Mouse (Mus musculus): ENCODE data around the gene Xpnpep1. TPM values are rescaled to one million over a fixed set of nuclear protein-coding genes. Genes with fewer than 3 reads are reported as not detected.

The Xpnpep1 gene
- total and polyA plus RNA-seq, 2 experiments from 2014 or later: 103 to 141 TPM

DNA sequence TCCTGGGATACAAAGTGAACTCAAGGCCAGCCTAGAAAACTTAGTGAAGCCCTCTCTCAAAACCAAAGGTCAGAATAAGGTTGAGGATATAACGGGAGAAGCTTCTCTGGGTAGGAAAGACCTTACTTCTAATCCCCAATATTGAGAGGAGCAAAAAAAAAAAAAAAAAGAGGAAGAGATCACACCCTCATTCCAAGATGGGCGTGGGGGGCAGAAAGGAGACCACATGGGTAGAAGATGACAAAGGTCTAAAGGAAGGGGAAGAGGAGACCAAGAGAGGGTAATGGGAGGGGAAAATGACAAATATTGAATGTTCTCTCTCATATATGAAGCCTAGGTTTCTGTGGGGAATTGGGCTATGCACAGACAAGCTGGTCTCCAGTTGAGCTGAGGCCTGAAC lies 77.3 kb downstream of the Xpnpep1 start:
- H3K36me3 ChIP-seq (ENCODE audit: insufficient read depth): no peaks in the 10 kb centered on the region
- TF ChIP-seq CTCF (IDR thresholded peaks at IDR 0.05; ENCODE audit: low read depth): no peak
- no peaks in the 10 kb centered on the region for H3K9me3 ChIP-seq (ENCODE audit: low read length)
- H3K4me2 ChIP-seq (ENCODE audit: low read depth): no peak overlapping the region
- H3K27ac ChIP-seq (ENCODE audit: low read depth, low read length): no peak overlapping the region
- WGBS: 95% methylated on average over 2 of the region's 2 CpGs
- no peak for ATAC-seq
- no peaks in the 10 kb centered on the region for H3K27me3 ChIP-seq (ENCODE audit: insufficient read depth, low read length)
- no peak overlapping the region for H3K4me3 ChIP-seq (ENCODE audit: low read depth, low read length)
- no peak for DNase-seq
- no peaks in the 10 kb centered on the region for H3K4me1 ChIP-seq (ENCODE audit: insufficient read depth)
- H3K9ac ChIP-seq: no peak overlapping the region

DNA sequence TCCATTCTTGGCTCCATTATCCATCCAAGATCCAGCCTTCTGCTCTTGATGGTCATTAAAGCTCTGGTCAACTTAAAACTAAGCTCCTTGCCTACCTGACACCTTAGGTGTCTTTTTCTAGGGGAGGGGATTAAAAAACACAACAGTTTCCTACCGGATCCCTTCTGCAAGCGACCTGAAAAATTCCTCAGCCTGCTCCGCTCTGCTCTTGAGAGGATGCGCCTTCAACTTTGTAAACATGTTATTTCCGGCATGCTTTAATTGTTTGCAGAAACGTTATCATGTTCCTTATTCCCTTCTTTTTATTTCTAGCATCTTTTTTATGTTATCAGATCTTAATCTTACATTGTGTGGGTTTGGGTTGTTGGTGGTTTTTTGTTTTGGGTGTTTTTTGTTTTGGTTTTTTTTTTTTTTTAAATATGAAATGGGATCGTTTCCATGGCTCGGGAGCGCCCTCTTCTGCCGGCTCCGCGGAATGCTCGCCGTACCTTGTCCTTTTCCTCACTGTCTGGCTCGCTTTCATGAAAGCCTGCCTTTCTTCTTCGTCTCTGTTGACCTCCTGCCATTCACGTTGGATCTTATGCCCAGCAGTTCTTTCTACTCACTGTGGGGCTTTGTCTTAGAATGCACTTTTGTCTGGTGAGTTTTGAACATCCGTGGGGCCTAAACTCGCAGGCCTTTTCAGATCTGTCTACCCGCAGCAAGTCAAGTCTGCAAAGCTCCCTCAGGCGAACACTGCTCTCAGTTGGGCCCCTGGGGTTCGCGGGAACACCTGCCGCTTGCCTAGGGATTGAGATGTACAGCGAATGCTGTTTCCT lies 117.1 kb downstream of the Xpnpep1 start:
- Histone ChIP-seq H3K9me3 (ENCODE audit: low read length) (0 out of 2 replicates have a peak, but pooled peaks cover 3% of the 10 kb centered on the region), H3K36me3 (ENCODE audit: insufficient read depth) (no peaks in the 10 kb centered on the region), H3K4me3 (ENCODE audit: low read depth, low read length) (peak overlapping the region; percentile 6), H3K4me1 (ENCODE audit: insufficient read depth) (no peaks in the 10 kb centered on the region), H3K9ac (no peak overlapping the region), H3K4me2 (ENCODE audit: low read depth) (peak overlapping the region; percentile 30), H3K27me3 (ENCODE audit: insufficient read depth, low read length) (no peaks in the 10 kb centered on the region), H3K27ac (ENCODE audit: low read depth, low read length) (no peak overlapping the region)
- DNase-seq: peak; percentile 79
- ATAC-seq: peak; percentile 38; the same call in 1 of the 2 replicates
- WGBS: 9% methylated on average over 25 of the region's 25 CpGs
- TF ChIP-seq CTCF (IDR thresholded peaks at IDR 0.05; ENCODE audit: low read depth): peak; percentile 78

DNA sequence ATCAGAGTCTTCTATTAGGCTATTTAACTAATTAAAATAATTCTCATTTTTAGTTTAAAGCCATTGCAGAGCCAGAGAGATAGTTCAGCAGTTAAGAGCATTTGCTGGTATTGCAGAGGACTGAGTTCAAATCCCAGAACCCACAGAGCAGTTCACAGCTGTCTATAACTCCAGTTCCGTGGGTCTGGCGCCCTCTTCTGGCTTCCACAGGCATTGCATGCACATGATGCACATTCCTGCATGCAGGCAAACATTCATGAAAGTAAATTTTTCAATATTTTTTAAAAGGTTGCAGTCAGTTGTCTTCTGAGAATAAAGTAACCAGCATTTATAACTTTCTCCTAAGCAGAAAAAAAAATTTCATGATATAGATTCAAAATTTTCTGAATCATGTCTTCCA lies 135.8 kb downstream of the Xpnpep1 start:
- Histone ChIP-seq H3K9ac (no peak overlapping the region), H3K4me2 (ENCODE audit: low read depth) (no peak overlapping the region), H3K36me3 (ENCODE audit: insufficient read depth) (no peaks in the 10 kb centered on the region), H3K27me3 (ENCODE audit: insufficient read depth, low read length) (no peaks in the 10 kb centered on the region; the same call in 1 of the 2 replicates), H3K27ac (ENCODE audit: low read depth, low read length) (no peak overlapping the region), H3K4me1 (ENCODE audit: insufficient read depth) (no peaks in the 10 kb centered on the region), H3K9me3 (ENCODE audit: low read length) (no peaks in the 10 kb centered on the region), H3K4me3 (ENCODE audit: low read depth, low read length) (no peak overlapping the region)
- TF ChIP-seq CTCF (IDR thresholded peaks at IDR 0.05; ENCODE audit: low read depth): peak; percentile 22; the same call in 1 of the 2 replicates
- ATAC-seq: no peak
- 33% methylated on average over 2 of the region's 2 CpGs for WGBS
- no peak for DNase-seq

DNA sequence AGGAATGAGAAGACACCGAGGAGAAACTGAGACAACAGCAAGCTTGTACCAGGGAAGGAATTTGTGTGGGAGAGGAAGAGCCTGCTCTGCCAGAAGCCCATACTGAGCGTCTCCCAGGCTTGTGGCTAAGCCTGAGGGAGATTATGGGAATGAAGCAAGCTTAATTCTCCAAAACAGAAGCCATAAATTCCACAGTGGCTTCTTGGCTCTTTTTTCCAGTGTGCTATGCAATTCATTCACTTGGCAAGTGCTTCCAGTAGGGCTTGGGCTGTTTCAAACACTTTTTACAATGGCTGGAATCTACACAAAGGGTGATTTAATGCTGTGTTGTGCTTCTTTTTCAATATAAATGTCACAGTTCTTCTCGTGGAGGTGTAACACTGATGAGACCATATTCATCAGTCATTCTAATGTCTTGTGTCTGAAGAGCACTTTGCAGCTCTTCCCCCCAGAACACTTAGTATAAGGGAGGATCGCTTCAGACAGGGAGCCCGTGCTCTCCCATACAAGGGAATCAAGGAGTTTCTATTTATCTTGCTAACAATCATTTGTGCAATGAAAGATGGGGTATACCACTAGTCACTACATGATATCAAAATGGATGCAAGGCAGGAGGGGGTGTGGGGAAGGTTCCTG lies 148.1 kb downstream of the Xpnpep1 start:
- no peak for DNase-seq

More for the DNA sequence above, 148.1 kb downstream of the Xpnpep1 start:
- no peaks in the 10 kb centered on the region for H3K27me3 ChIP-seq (ENCODE audit: insufficient read depth, low read length)
- no peak for TF ChIP-seq CTCF (IDR thresholded peaks at IDR 0.05; ENCODE audit: low read depth)
- H3K36me3 ChIP-seq (ENCODE audit: insufficient read depth): no peaks in the 10 kb centered on the region
- no peaks in the 10 kb centered on the region for H3K4me1 ChIP-seq (ENCODE audit: insufficient read depth)
- ATAC-seq: no peak
- WGBS: 66% methylated on average over 5 of the region's 5 CpGs
- H3K4me3 ChIP-seq (ENCODE audit: low read depth, low read length): no peak overlapping the region
- H3K9ac ChIP-seq: no peak overlapping the region
- no peak overlapping the region for H3K4me2 ChIP-seq (ENCODE audit: low read depth)
- H3K9me3 ChIP-seq (ENCODE audit: low read length): no peaks in the 10 kb centered on the region
- no peak overlapping the region for H3K27ac ChIP-seq (ENCODE audit: low read depth, low read length)

Small RNAs within 50 kb of the gene (microRNA-seq; reads per million reads assigned to microRNA genes)
- 0 reads per million in 2 experiments for gene Mir6407

Other genes with a start within 250 kb of the Xpnpep1 start
- gene Add3, start 100.2 kb upstream of the Xpnpep1 start, total RNA-seq (2014; rRNA removed): 51.9 and 52.6 TPM in 2 replicates
- gene Add3, start 100.2 kb upstream of the Xpnpep1 start, polyA plus RNA-seq (2015; fragmentation: Nextera tagmentation; extraction: Ambion mirVana): 35.9 and 52.3 TPM in 2 replicates

Data from forebrain, postnatal 0 days (tissue).